Mouse (Mus musculus) cerebellum, adult 2 months (tissue): Measurements from ENCODE around the gene Adgrg1.
"Not testable (repeated sequence)": the region's sequence is repeated elsewhere in the genome, so short reads cannot be mapped to it uniquely, and the experiment has no call there.

Experiments used
- CTCF ChIP-seq: fragments of 200-500 bp; IDR thresholded peaks from 2 replicates; pipeline ENCODE4 v1.5.1; 2011; ENCODE audit warnings: low read depth, mild to moderate bottlenecking, control low read depth, low read length, moderate library complexity, borderline replicate concordance; ENCODE audit not compliant: insufficient read depth
- POLR2A ChIP-seq: fragments of 200-500 bp; IDR thresholded peaks from 2 replicates; pipeline ENCODE4 v1.6.1; 2011; ENCODE audit warnings: low read length, control low read depth, borderline replicate concordance; ENCODE audit not compliant: insufficient read depth

DNA sequence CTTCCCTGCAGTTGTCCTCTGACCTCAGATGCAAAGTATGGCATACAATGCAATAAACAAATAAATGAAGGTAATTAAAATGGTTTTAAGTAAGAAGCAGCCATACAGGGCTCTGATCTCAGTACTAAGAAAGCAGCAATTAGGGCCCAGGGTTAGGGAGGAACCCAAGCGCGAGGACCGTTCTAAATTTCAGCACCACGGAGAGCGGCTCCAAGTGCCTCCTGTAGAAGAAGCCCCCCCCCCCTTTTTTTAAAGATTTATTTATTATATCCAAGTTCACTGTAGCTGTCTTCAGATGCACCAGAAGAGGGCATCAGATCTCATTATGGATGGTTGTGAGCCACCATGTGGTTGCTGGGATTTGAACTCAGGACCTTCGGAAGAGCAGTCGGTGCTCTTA lies 53.8 kb downstream of the Adgrg1 start:
- not testable (repeated sequence) for TF ChIP-seq CTCF, POLR2A
